Mouse (Mus musculus): ENCODE results near the gene Id4. TPM values are rescaled to one million over a fixed set of nuclear protein-coding genes. Genes with fewer than 3 reads are reported as not detected.
A peak's percentile ranks its signal among the peaks of the same experiment; 100 is the strongest.

Gene Id4
- total RNA-seq, 2 experiments from 2014 or later, result 39.1 to 47.2 TPM

DNA sequence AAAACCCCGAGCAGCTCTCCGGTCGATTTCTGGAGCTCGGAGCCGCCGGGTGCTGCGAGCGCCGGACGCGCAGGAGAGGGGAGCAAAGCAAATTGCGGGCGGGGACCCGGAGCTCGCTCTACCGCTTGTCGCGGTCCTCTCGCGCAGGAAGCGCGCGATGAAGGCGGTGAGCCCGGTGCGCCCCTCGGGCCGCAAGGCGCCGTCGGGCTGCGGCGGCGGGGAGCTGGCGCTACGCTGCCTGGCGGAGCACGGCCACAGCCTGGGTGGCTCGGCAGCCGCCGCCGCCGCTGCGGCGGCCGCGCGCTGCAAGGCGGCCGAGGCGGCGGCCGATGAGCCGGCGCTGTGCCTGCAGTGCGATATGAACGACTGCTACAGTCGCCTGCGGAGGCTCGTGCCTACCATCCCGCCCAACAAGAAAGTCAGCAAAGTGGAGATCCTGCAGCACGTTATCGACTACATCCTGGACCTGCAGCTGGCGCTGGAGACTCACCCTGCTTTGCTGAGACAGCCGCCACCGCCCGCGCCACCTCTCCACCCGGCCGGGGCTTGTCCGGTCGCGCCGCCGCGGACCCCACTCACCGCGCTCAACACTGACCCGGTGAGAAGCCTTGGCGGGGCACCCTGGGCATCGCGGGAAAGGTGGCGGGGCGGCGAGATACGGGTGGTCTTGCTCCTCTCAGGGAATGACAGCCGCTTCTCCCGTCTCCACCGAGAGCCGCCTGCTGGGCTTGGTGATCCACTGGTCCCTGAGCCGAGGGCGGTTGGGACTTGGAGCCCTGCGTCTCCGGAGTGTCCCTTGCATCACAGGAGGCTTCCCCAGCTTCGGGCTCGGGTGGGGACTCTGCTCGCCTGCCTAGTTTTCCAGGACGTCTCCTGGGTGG is 553 bp downstream of the Id4 start:
- intact Hi-C loops (cut with DNase I), result loop anchor here (5.0 to 10.0 kb wide), 4 partner anchors 134 to 1154 kb away; partner anchors contain the start of gene Dek
- no peak; the same call in 1 of the 2 replicates for TF ChIP-seq CTCF (IDR thresholded peaks at IDR 0.05)
- DNase-seq (ENCODE audit: extremely low spot score in 1 of 2, low spot score in 2 of 2), result peak; percentile 34 to 51
- H3K27ac ChIP-seq, result peak overlapping the region; percentile 77
- H3K4me3 ChIP-seq, result peak overlapping the region; percentile 51

DNA sequence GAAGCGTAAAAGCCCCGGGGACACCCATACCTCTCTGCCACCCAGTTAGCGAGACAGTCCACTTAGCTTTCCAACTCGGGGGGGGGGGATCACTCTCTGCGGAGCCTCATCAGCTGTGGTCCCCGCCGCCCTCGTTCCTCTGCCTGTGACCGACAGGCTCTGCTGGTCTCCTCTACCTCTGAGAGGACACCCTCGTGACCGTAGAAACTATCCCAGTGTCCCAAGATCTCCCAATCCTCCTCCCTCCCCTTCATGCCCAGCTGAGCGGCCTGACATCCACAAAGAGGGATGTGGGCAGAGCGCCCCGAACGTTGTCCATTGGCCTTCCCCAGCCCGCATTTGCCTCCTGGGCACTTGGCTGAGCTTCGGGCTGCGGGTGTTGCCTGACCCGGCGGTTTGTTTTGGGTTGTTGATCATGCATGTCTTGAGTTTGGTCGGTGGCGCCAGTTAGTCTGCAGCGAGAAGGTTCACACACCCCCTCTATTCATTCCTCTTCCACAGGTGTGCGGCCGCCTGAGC is 1.5 kb downstream of the Id4 start:
- Histone ChIP-seq H3K4me3 (peak overlapping the region; percentile 51), H3K27ac (peak overlapping the region; percentile 77)
- TF ChIP-seq CTCF (IDR thresholded peaks at IDR 0.05), result no peak
- DNase-seq (ENCODE audit: extremely low spot score in 1 of 2, low spot score in 2 of 2), result peak; percentile 18 to 19
- intact Hi-C loops (cut with DNase I), result loop anchor here (5.0 to 10.0 kb wide), 4 partner anchors 135 to 1155 kb away; partner anchors contain the start of gene Dek

DNA sequence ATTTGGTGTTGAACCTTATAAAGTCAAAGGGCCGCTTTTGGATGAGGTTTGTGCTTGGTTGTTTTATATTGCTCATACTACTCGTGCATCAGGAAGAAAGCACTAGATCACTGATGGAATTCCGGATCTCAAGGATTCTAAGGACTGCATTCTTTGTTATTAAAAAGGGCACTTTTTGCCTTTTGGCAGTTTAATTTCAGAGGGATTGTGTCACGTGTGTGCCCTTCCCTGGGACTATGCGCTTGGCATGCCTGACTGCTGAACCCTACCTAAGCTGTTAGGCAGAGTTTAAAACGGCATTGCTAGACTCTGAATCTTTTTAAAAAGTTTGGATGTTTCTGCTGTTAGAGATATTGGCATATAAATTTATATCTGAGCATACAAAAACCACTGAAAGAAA is 4.0 kb downstream of the Id4 start:
- Histone ChIP-seq H3K4me3 (peak overlapping the region; percentile 5; the same call in 1 of the 2 replicates), H3K27ac (no peak overlapping the region)
- no peak for DNase-seq (ENCODE audit: extremely low spot score in 1 of 2, low spot score in 2 of 2)
- intact Hi-C loops (cut with DNase I), result loop anchor here (10.0 kb wide), 1 partner anchor 240 kb away; no protein-coding TSS in a partner anchor
- no peak for TF ChIP-seq CTCF (IDR thresholded peaks at IDR 0.05)

DNA sequence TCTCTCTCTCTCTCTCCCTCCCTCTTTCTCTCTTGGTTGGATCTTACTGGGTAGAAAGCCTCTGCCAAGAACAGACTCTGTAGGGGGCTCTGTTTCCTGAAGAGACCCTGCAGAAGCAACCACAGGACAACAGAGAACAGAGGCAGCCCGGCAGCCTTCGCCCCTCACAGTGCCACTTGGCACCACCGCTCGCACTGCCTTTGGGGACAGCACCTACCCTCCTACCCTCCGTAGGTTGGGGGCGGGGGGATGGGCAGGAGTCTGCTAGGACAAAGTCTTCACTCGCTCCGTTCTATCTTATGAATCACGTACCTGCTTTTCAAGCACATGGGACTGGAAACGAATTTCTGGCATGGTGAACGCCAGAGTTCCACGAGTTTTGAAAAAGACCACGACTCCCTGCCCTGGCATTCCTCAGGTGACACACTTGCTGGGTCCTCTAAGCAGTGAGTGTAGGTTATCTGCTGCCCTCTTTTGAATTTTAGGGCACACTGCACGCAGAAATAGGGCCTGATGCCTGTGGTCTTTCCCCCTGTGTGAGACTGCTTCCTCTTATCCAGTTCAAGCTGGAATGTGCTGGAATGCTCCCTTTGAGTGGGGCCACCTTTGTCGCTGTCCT is 12.5 kb downstream of the Id4 start:
- Histone ChIP-seq H3K27ac (no peak overlapping the region), H3K4me3 (no peak overlapping the region)
- intact Hi-C loops (cut with DNase I), result loop anchor here (2.0 to 5.0 kb wide), 4 partner anchors 436 to 971 kb away; no protein-coding TSS in a partner anchor
- TF ChIP-seq CTCF (IDR thresholded peaks at IDR 0.05), result peak; percentile 76
- DNase-seq (ENCODE audit: extremely low spot score in 1 of 2, low spot score in 2 of 2), result peak; percentile 29 to 34

DNA sequence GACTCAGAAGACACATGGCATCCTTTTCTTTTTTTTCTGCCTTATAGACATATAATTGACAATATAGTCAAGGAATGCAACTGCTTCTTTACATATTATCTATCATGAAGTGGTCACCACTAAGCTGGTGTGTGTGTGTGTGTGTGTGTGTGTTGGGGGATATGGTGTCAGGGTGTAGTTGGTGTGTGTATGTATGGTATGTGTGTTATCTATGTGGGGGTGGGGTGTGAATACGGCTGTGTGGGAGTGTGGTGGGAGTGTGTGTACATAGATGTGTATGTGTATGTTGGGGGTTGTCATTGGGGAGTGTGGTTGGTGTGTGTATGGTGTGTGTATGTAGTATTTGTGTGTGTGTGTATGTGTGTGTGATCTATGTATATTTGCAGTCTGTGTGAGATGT is 13.1 kb downstream of the Id4 start:
- no peak for TF ChIP-seq CTCF (IDR thresholded peaks at IDR 0.05)
- intact Hi-C loops (cut with DNase I), result loop anchor here (5.0 kb wide), 3 partner anchors 437 to 972 kb away; no protein-coding TSS in a partner anchor
- Histone ChIP-seq H3K4me3 (no peak overlapping the region), H3K27ac (no peak overlapping the region)
- no peak for DNase-seq (ENCODE audit: extremely low spot score in 1 of 2, low spot score in 2 of 2)

DNA sequence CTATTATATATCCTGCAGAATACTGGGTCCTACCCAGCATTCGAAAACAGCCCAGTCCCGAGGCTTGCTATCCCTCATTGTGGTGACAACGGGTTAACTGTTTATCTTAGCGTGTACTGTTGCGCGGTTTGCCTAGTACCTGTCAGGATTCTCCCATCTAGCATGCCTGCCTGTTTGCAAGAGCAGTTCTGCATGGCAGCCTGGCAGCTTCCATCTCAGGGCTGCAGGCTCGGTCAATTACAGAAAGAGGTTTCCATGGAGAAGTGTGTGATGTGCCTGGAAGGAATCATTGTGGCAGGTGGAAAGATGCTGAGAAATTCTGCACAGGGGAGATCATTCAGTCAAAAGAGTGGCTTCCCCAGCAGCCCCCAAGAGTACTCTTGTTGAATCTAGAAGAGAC is 16.0 kb downstream of the Id4 start:
- intact Hi-C loops (cut with DNase I), result no loop called here
- Histone ChIP-seq H3K4me3 (no peak overlapping the region), H3K27ac (no peak overlapping the region)
- no peak for TF ChIP-seq CTCF (IDR thresholded peaks at IDR 0.05)
- DNase-seq (ENCODE audit: extremely low spot score in 1 of 2, low spot score in 2 of 2), result no peak

DNA sequence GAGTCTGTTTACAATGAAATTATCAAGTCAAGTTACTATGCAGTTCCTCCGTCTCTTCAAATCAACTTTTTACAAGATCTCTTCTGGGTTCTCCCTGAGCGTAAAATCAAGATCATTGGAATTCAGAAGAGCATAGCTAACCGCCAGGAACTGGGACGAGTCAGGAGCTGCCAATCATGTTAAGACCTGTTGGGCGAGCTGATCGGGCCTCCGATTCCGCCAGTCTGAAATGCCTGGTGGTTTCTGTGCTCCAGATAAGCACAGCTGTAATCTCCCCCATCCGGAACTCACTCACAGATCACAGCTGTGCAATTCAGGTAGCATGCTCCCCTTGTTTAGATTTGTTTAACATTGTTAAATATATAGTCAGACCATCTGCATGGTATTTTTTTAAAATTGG is 23.4 kb downstream of the Id4 start:
- no peak for DNase-seq (ENCODE audit: extremely low spot score in 1 of 2, low spot score in 2 of 2)
- Histone ChIP-seq H3K4me3 (no peak overlapping the region), H3K27ac (no peak overlapping the region)
- TF ChIP-seq CTCF (IDR thresholded peaks at IDR 0.05), result no peak
- intact Hi-C loops (cut with DNase I), result no loop called here

DNA sequence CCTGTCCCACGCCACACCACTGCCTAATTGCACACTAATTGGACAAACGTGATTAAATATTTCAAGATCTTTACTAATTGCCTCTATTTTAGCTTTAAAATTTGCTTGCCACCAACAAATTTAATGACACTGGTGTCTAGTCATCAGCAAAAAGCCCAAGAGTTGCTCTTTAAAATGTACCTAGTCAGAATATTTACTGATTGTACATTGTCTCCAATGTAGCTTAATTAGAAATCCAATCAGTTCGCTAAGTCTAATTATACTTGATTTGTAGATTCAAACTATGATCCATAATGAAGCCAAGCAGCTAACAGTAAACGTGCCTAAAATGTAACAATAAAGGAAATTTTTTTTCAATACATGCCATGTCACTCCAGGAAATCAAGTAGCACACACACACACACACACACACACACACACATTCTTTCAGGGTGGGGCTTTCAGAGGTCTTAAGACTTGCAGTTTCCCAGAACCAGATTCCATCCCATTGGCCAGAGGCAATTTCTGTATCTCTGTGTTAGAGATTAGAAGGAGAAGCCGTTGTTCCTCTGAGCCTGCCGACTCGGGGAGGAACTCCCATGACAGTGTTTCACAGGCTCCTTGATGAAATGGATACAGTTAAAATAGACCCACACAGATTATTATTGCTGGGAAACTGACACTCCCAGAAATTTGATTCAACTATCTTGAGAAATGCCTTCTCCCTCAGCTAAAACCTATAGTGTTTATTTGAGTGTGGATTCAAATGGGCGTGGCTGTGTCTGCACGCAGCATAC is 24.1 kb downstream of the Id4 start:
- TF ChIP-seq CTCF (IDR thresholded peaks at IDR 0.05), result no peak
- intact Hi-C loops (cut with DNase I), result no loop called here
- no peak for DNase-seq (ENCODE audit: extremely low spot score in 1 of 2, low spot score in 2 of 2)

DNA sequence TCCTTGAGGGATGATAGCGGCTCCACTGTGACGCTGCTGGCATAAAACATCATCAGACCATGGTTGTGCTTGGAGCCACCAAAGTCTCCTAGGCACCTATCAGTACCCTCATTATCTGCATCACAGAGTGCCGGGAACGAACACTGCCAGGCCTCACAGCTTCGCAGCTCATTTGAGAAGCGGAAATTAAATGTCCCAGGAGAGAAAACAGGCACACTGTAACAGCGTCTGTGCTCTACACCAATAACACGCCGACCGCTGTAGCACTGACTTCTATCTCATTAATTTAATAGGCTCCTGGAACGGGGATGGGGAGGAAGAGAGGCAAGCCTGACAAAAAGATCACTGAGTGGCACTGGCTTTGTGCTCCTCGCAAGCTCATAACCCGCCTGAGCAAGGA is 29.4 kb downstream of the Id4 start:
- intact Hi-C loops (cut with DNase I), result no loop called here
- Histone ChIP-seq H3K4me3 (no peak overlapping the region), H3K27ac (no peak overlapping the region)
- TF ChIP-seq CTCF (IDR thresholded peaks at IDR 0.05), result no peak
- no peak for DNase-seq (ENCODE audit: extremely low spot score in 1 of 2, low spot score in 2 of 2)

More for the DNA sequence above, 24.1 kb downstream of the Id4 start:
- Histone ChIP-seq H3K4me3 (no peak overlapping the region), H3K27ac (no peak overlapping the region)

DNA sequence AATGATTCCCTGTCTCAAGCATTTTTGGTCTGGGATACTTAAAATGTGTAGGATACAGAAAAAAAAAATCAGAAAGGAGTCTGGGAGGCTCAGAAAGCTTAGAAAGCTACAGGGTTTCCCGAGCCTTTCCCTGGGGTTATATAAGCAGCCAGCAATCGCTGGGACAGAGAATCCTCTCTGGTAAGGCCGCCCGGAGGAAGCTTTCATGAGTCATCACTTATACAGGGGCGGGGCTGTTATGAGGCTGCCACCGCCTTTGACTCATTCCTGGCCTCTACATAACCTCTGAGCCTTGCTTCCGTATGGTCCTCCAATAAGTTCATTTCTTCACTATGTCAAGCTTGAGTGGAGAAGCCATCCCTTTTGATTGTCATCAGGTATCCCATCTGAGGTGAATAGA is 53.5 kb downstream of the Id4 start:
- TF ChIP-seq CTCF (IDR thresholded peaks at IDR 0.05), result no peak
- Histone ChIP-seq H3K27ac (no peak overlapping the region), H3K4me3 (no peak overlapping the region)
- intact Hi-C loops (cut with DNase I), result no loop called here
- no peak for DNase-seq (ENCODE audit: extremely low spot score in 1 of 2, low spot score in 2 of 2)
